Mouse (Mus musculus) cerebellum, postnatal 36 days (tissue): ENCODE measurements at regions not wholly inside any gene's neighbourhood (a gene's known extent, or its start where the extent isn't known, plus 50 kb on each side); places are given as distances from the start of the nearest gene placed in this dataset.
A peak's percentile ranks its signal among the peaks of the same experiment; 100 is the strongest.

Experiments
- DNase-seq, 2 experiments: peaks; one replicate each; pipeline ENCODE4 v3.0.0; 2021 to 2022; ENCODE audit warnings: mixed read lengths in 2 of 2

GRCm38 (mm10) chr11:24397710-24398109 lies 319.9 kb downstream of the Bcl11a start:
- DNase-seq, result no peak

GRCm38 (mm10) chr11:24401151-24401550 lies 323.3 kb downstream of the Bcl11a start:
- DNase-seq, result no peak

- DNase-seq, result no peak
These were observed 324.3 kb downstream of the Bcl11a start for GRCm38 (mm10) chr11:24402127-24402526.

GRCm38 (mm10) chr11:24414804-24415203 lies 336.9 kb downstream of the Bcl11a start:
- DNase-seq, result no peak

- peak in 1 of 2 experiments; percentile 5 for DNase-seq
These were observed 344.4 kb downstream of the Bcl11a start for GRCm38 (mm10) chr11:24422066-24422775.

- no peak for DNase-seq
These were observed 345.4 kb downstream of the Bcl11a start for GRCm38 (mm10) chr11:24423278-24423677.

GRCm38 (mm10) chr11:24426995-24427883 lies 349.4 kb downstream of the Bcl11a start:
- no peak for DNase-seq

GRCm38 (mm10) chr11:24448608-24449007 lies 370.8 kb downstream of the Bcl11a start:
- no peak for DNase-seq

- DNase-seq, result no peak
These were observed 374.4 kb downstream of the Bcl11a start for GRCm38 (mm10) chr11:24452267-24452666.

GRCm38 (mm10) chr11:24464642-24465041 lies 386.8 kb downstream of the Bcl11a start:
- DNase-seq, result no peak

- peak; percentile 78 to 80 for DNase-seq
These were observed 389.6 kb downstream of the Bcl11a start for GRCm38 (mm10) chr11:24467458-24467857.

- no peak for DNase-seq
These were observed 392.6 kb downstream of the Bcl11a start for GRCm38 (mm10) chr11:24470469-24470868.

GRCm38 (mm10) chr11:24472617-24473367 lies 394.9 kb downstream of the Bcl11a start:
- DNase-seq, result no peak

GRCm38 (mm10) chr11:24473368-24474010 lies 395.6 kb downstream of the Bcl11a start:
- peak; percentile 31 to 50 for DNase-seq

GRCm38 (mm10) chr11:24502722-24503424 lies 425.0 kb downstream of the Bcl11a start:
- no peak for DNase-seq

GRCm38 (mm10) chr11:24515568-24515967 lies 437.7 kb downstream of the Bcl11a start:
- no peak for DNase-seq

- no peak for DNase-seq
These were observed 457.6 kb downstream of the Bcl11a start for GRCm38 (mm10) chr11:24535462-24535861.

- no peak for DNase-seq
These were observed 459.9 kb downstream of the Bcl11a start for GRCm38 (mm10) chr11:24537721-24538120.

- DNase-seq, result no peak
These were observed 491.8 kb downstream of the Bcl11a start for GRCm38 (mm10) chr11:24569655-24570054.

GRCm38 (mm10) chr11:24613529-24613928 lies 535.7 kb downstream of the Bcl11a start:
- no peak for DNase-seq

- DNase-seq, result no peak
These were observed 537.6 kb downstream of the Bcl11a start for GRCm38 (mm10) chr11:24615436-24615835.

GRCm38 (mm10) chr11:24618586-24618985 lies 540.7 kb downstream of the Bcl11a start:
- no peak for DNase-seq
